Mouse (Mus musculus): ENCODE measurements around the gene Olfr281. TPM values are rescaled to one million over a fixed set of nuclear protein-coding genes. Genes with fewer than 3 reads are reported as not detected.
"Not testable (repeated sequence)": the region's sequence is repeated elsewhere in the genome, so short reads cannot be mapped to it uniquely, and the experiment has no call there.

Olfr281 gene
- not detected in 2 replicates for polyA plus RNA-seq (2014; fragmentation: Nextera tagmentation; extraction: Ambion mirVana)

DNA sequence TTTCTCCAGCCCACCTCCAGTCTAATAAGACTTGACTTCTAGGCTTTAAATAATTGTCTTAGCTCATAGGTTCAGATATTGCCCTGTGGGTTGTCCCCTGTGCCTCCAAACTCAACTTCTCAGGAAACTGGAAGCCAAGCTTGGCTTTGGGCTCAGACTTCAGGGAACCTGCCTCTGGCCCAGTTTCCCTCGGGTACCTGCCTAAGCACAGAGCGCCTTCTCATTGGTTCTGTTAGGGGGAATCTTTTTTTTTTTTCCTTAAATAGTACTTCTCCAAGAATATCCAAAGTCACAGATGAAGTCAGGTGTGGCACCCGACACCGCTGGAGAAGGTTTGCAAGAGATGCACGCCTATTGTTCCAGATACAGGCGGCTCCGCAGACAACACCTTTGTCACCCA lies at the start of gene Olfr281:
TSS of gene Olfr281 (plus strand) at position 301 of the 400 bp plus-strand sequence.
- H3K4me2 ChIP-seq, result no peak within 1 kb of the TSS
- H3K27ac ChIP-seq (ENCODE audit: low read depth, low read length), result no peak within 1 kb of the TSS
- no peaks in the 10 kb centered on the region for H3K9me3 ChIP-seq (ENCODE audit: control insufficient read depth, low read length)
- DNase-seq (ENCODE audit: low spot score), result no peak
- no peaks in the 10 kb centered on the region for H3K36me3 ChIP-seq (ENCODE audit: control insufficient read depth, insufficient read depth, low read length)
- no peak within 1 kb of the TSS for H3K9ac ChIP-seq (ENCODE audit: low read depth, low read length)
- H3K27me3 ChIP-seq (replicated peaks; ENCODE audit: control insufficient read depth, insufficient read depth, low read length), result no peaks in the 10 kb centered on the region
- H3K4me3 ChIP-seq (ENCODE audit: low read depth, low read length), result no peak within 1 kb of the TSS
- H3K4me1 ChIP-seq (replicated peaks; ENCODE audit: control insufficient read depth, insufficient read depth, low read length), result no peaks in the 10 kb centered on the region
- ATAC-seq (replicated peaks; ENCODE audit: low FRiP score), result no peak
- whole genome bisulfite sequencing, result 85% methylated on average over 7 of the region's 7 CpGs

- DNase-seq (ENCODE audit: low spot score), result no peak
- H3K4me1 ChIP-seq (replicated peaks; ENCODE audit: control insufficient read depth, insufficient read depth, low read length), result no peaks in the 10 kb centered on the region
- ATAC-seq (replicated peaks; ENCODE audit: low FRiP score), result no peak
- H3K27me3 ChIP-seq (replicated peaks; ENCODE audit: control insufficient read depth, insufficient read depth, low read length), result no peaks in the 10 kb centered on the region
- no peak overlapping the region for H3K4me2 ChIP-seq
- H3K9ac ChIP-seq (ENCODE audit: low read depth, low read length), result no peak overlapping the region
- no peak overlapping the region for H3K4me3 ChIP-seq (ENCODE audit: low read depth, low read length)
- no peaks in the 10 kb centered on the region for H3K9me3 ChIP-seq (ENCODE audit: control insufficient read depth, low read length)
- no peaks in the 10 kb centered on the region for H3K36me3 ChIP-seq (ENCODE audit: control insufficient read depth, insufficient read depth, low read length)
- 65% methylated on average over 17 of the region's 17 CpGs for WGBS
- H3K27ac ChIP-seq (ENCODE audit: low read depth, low read length), result no peak overlapping the region
These were observed 43.9 kb upstream of the Olfr281 start for GRCm38 (mm10) chr15:98408406-98409060.

GRCm38 (mm10) chr15:98409635-98410034 lies 42.8 kb upstream of the Olfr281 start:
- no peak for ATAC-seq (replicated peaks; ENCODE audit: low FRiP score)
- no peaks in the 10 kb centered on the region for H3K9me3 ChIP-seq (ENCODE audit: control insufficient read depth, low read length)
- no peak overlapping the region for H3K4me2 ChIP-seq
- 79% methylated on average over 2 of the region's 2 CpGs for WGBS
- H3K27me3 ChIP-seq (replicated peaks; ENCODE audit: control insufficient read depth, insufficient read depth, low read length), result no peaks in the 10 kb centered on the region
- H3K27ac ChIP-seq (ENCODE audit: low read depth, low read length), result no peak overlapping the region
- H3K4me3 ChIP-seq (ENCODE audit: low read depth, low read length), result no peak overlapping the region
- H3K36me3 ChIP-seq (ENCODE audit: control insufficient read depth, insufficient read depth, low read length), result no peaks in the 10 kb centered on the region
- H3K9ac ChIP-seq (ENCODE audit: low read depth, low read length), result no peak overlapping the region
- no peak for DNase-seq (ENCODE audit: low spot score)
- no peaks in the 10 kb centered on the region for H3K4me1 ChIP-seq (replicated peaks; ENCODE audit: control insufficient read depth, insufficient read depth, low read length)

DNA sequence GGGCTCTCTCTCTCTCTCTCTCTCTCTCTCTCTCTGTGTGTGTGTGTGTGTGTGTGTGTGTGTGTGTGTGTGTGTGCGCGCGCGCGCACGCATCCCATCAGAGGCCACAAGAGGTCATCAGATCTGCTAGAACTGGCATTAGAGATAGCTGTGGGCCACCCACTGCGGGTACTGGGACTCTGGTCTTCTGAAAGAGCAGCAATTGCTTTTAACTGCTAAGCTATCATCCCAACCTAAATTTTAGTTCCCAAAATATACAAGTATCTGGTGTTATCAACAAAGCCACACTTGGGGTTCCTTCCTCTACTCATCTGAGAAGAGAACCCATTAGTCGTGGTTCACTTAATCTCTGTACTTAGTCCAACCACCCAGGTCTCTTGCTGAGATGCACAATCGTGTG lies 42.1 kb upstream of the Olfr281 start:
- H3K27me3 ChIP-seq (replicated peaks; ENCODE audit: control insufficient read depth, insufficient read depth, low read length), result no peaks in the 10 kb centered on the region
- no peaks in the 10 kb centered on the region for H3K9me3 ChIP-seq (ENCODE audit: control insufficient read depth, low read length)
- no peak overlapping the region for H3K27ac ChIP-seq (ENCODE audit: low read depth, low read length)
- H3K36me3 ChIP-seq (ENCODE audit: control insufficient read depth, insufficient read depth, low read length), result no peaks in the 10 kb centered on the region
- ATAC-seq (replicated peaks; ENCODE audit: low FRiP score) (no peak), DNase-seq (ENCODE audit: low spot score) (no peak)
- no peak overlapping the region for H3K9ac ChIP-seq (ENCODE audit: low read depth, low read length)
- H3K4me3 ChIP-seq (ENCODE audit: low read depth, low read length), result no peak overlapping the region
- no peak overlapping the region for H3K4me2 ChIP-seq
- WGBS, result 84% methylated on average over 7 of the region's 9 CpGs
- no peaks in the 10 kb centered on the region for H3K4me1 ChIP-seq (replicated peaks; ENCODE audit: control insufficient read depth, insufficient read depth, low read length)

DNA sequence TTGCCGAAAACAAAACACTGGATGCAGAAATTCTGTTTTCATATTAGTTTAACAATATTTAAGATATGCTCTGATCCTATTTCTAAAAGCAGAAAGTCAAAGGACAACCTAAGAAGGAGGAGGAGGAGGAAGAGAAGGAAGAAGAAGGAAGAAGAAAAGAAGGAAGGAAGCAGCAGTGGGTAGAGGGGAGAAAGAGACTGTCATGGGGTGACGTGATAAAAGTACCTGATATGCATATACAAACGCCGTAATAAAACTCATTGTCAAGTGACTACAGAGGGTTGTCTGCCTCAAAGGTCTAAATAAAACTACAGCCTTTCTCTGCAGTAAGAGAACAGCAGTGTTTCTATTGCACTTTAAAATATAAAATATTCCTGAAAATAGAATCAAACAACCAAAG lies 36.4 kb upstream of the Olfr281 start:
- ATAC-seq (replicated peaks; ENCODE audit: low FRiP score) (no peak), DNase-seq (ENCODE audit: low spot score) (no peak)
- no peaks in the 10 kb centered on the region for H3K4me1 ChIP-seq (replicated peaks; ENCODE audit: control insufficient read depth, insufficient read depth, low read length)
- no peaks in the 10 kb centered on the region for H3K9me3 ChIP-seq (ENCODE audit: control insufficient read depth, low read length)
- no peaks in the 10 kb centered on the region for H3K27me3 ChIP-seq (replicated peaks; ENCODE audit: control insufficient read depth, insufficient read depth, low read length)
- H3K9ac ChIP-seq (ENCODE audit: low read depth, low read length), result no peak overlapping the region
- WGBS, result 66% methylated on average over 4 of the region's 4 CpGs
- H3K4me2 ChIP-seq, result no peak overlapping the region
- no peak overlapping the region for H3K27ac ChIP-seq (ENCODE audit: low read depth, low read length)
- no peak overlapping the region for H3K4me3 ChIP-seq (ENCODE audit: low read depth, low read length)
- H3K36me3 ChIP-seq (ENCODE audit: control insufficient read depth, insufficient read depth, low read length), result no peaks in the 10 kb centered on the region

- H3K4me3 ChIP-seq (ENCODE audit: low read depth, low read length); H3K36me3 ChIP-seq (ENCODE audit: control insufficient read depth, insufficient read depth, low read length); H3K4me2 ChIP-seq; H3K27ac ChIP-seq (ENCODE audit: low read depth, low read length); DNase-seq (ENCODE audit: low spot score); H3K9me3 ChIP-seq (ENCODE audit: control insufficient read depth, low read length); ATAC-seq (replicated peaks; ENCODE audit: low FRiP score); H3K27me3 ChIP-seq (replicated peaks; ENCODE audit: control insufficient read depth, insufficient read depth, low read length); H3K9ac ChIP-seq (ENCODE audit: low read depth, low read length); H3K4me1 ChIP-seq (replicated peaks; ENCODE audit: control insufficient read depth, insufficient read depth, low read length): not testable (repeated sequence)
These were observed 35.6 kb upstream of the Olfr281 start for GRCm38 (mm10) chr15:98416802-98417201.

- not testable (repeated sequence) for H3K4me3 ChIP-seq (ENCODE audit: low read depth, low read length); DNase-seq (ENCODE audit: low spot score); ATAC-seq (replicated peaks; ENCODE audit: low FRiP score); H3K36me3 ChIP-seq (ENCODE audit: control insufficient read depth, insufficient read depth, low read length); H3K27me3 ChIP-seq (replicated peaks; ENCODE audit: control insufficient read depth, insufficient read depth, low read length); H3K4me2 ChIP-seq; H3K9me3 ChIP-seq (ENCODE audit: control insufficient read depth, low read length); H3K27ac ChIP-seq (ENCODE audit: low read depth, low read length); H3K4me1 ChIP-seq (replicated peaks; ENCODE audit: control insufficient read depth, insufficient read depth, low read length); H3K9ac ChIP-seq (ENCODE audit: low read depth, low read length)
- WGBS, result 0% methylated on average over 1 of the region's 3 CpGs
These were observed 35.1 kb upstream of the Olfr281 start for GRCm38 (mm10) chr15:98417285-98417684.

GRCm38 (mm10) chr15:98418096-98418495 lies 34.3 kb upstream of the Olfr281 start:
- Histone ChIP-seq H3K4me2 (no peak overlapping the region), H3K4me1 (replicated peaks; ENCODE audit: control insufficient read depth, insufficient read depth, low read length) (no peaks in the 10 kb centered on the region), H3K27me3 (replicated peaks; ENCODE audit: control insufficient read depth, insufficient read depth, low read length) (no peaks in the 10 kb centered on the region), H3K9ac (ENCODE audit: low read depth, low read length) (no peak overlapping the region), H3K9me3 (ENCODE audit: control insufficient read depth, low read length) (no peaks in the 10 kb centered on the region), H3K36me3 (ENCODE audit: control insufficient read depth, insufficient read depth, low read length) (no peaks in the 10 kb centered on the region), H3K27ac (ENCODE audit: low read depth, low read length) (no peak overlapping the region), H3K4me3 (ENCODE audit: low read depth, low read length) (no peak overlapping the region)
- no peak for DNase-seq (ENCODE audit: low spot score)
- WGBS, result 69% methylated on average over 7 of the region's 7 CpGs
- no peak for ATAC-seq (replicated peaks; ENCODE audit: low FRiP score)

GRCm38 (mm10) chr15:98420897-98421296 lies 31.5 kb upstream of the Olfr281 start:
- H3K36me3 ChIP-seq (ENCODE audit: control insufficient read depth, insufficient read depth, low read length), result no peaks in the 10 kb centered on the region
- no peaks in the 10 kb centered on the region for H3K9me3 ChIP-seq (ENCODE audit: control insufficient read depth, low read length)
- H3K4me1 ChIP-seq (replicated peaks; ENCODE audit: control insufficient read depth, insufficient read depth, low read length), result no peaks in the 10 kb centered on the region
- DNase-seq (ENCODE audit: low spot score) (no peak), ATAC-seq (replicated peaks; ENCODE audit: low FRiP score) (no peak)
- no peaks in the 10 kb centered on the region for H3K27me3 ChIP-seq (replicated peaks; ENCODE audit: control insufficient read depth, insufficient read depth, low read length)
- 65% methylated on average over 4 of the region's 4 CpGs for WGBS
- no peak overlapping the region for H3K27ac ChIP-seq (ENCODE audit: low read depth, low read length)
- no peak overlapping the region for H3K4me2 ChIP-seq
- H3K9ac ChIP-seq (ENCODE audit: low read depth, low read length), result no peak overlapping the region
- no peak overlapping the region for H3K4me3 ChIP-seq (ENCODE audit: low read depth, low read length)
